Mouse (Mus musculus) thymus, postnatal 4 days (tissue): ENCODE results near the gene Gsg1l.

ENCODE experiments used
- DNase-seq: peaks from one replicate; pipeline ENCODE4 v3.0.0; 2021

The Gsg1l gene

DNA sequence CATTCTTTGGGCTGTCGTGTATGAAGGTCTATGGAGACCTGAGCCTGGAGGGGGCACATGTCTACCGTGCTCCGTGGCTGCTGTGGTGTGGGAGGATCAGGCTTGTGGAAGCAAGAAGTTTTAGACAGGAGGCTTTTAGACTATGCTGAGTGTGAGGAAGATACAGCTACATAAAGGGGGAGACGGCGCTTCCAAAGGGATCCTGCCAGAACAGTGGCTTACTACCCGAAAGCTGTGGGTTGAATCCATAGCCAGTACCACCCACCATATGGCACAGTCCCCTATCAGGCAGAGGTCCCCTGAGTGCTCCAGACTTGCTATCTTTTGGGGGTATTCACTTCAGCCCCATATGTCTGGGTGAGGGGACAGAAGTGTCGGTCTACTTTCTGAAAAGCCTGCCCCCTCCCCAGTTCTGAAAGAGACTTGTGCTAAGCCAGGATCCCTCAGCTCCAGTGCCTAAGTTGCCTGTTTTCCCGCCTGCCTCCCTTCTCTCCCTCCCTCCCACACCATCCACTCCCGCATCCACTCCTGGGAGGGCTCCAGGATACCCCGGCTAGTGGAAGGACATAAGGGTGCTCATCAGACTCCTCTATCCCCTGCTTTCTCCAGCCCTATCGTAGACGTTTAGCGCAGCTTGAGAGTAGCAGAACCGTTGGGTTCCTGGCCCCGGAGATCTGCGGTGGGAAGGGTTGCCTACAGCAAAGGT, 1.1 kb downstream of the Gsg1l start:
- no peak for DNase-seq

DNA sequence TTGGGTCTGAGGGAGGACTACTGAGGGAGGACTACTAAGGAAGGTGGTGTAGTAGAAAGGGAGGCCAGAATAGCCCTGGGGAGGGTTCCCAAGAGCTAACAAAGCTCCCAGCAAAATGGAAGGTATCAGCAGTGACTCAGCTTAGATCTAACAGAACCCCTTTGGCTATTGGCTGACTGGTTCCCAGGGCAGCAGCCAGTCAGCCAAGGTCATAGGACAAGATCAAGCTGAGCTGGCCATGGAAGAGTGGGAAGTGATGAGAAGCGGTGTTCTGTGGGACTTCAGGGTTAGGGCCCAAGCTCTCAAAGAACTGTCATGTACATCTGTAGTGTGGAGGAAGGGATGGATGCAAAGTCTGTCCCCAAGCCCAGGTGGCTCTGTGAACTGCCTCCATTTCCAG, 5.3 kb downstream of the Gsg1l start:
- no peak for DNase-seq

DNA sequence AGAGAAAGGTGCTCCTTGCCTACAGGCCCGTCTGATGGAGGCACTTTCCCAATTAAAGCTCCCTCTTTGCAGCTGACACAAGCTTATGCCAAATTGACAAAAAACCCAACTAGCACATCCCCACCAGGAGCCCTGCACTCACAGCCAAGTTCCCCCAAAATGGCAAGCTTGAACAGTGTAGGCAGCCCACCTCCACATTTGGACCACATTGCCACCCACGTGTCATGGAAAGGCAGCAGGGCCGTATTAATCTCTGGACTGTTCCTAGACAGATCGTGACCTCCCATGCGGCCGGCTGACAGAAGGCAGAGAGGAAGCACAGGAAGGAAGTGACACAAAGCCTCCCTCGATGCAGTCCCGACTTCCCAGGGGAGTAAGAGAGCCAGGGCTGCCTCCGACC, 7.2 kb downstream of the Gsg1l start:
- no peak for DNase-seq

DNA sequence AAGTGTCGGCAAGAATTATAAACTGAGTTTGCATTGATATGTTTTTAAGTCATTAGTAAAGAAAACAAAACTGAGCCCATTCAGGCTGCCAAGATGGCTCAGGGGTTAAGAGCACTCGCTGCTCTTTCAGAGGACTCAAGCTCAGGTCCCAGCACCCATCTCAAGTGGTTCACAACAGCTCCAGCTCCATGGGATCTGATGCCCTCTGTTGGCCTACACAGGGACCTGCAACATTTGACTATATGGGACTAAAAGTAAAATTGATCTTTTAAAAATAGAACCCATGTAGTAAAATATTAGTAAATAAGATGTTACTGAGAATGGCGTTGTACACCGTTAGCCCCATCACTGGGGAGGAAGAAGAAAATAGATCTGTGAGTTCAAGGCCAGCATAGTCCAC, 11.9 kb downstream of the Gsg1l start:
- no peak for DNase-seq

DNA sequence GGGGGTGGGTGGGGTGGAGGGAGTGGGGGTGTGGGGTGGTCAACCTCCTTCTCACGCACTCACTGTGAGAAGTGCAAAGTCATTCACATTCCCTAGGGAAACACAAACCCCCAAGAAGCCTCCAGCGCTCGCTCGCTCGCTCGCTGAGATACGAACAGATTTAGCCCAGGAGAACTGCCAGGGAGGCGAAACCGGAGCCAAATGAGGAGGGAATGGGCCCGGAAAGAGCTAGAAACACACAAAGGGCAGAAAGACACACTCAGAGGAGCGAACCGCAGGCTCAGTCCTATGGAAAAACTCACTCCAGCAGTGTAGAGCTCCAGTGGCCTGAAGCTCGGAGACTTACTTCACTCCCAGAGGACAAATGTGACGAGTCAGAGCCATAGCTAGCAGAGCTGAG, 15.4 kb downstream of the Gsg1l start:
- no peak for DNase-seq

DNA sequence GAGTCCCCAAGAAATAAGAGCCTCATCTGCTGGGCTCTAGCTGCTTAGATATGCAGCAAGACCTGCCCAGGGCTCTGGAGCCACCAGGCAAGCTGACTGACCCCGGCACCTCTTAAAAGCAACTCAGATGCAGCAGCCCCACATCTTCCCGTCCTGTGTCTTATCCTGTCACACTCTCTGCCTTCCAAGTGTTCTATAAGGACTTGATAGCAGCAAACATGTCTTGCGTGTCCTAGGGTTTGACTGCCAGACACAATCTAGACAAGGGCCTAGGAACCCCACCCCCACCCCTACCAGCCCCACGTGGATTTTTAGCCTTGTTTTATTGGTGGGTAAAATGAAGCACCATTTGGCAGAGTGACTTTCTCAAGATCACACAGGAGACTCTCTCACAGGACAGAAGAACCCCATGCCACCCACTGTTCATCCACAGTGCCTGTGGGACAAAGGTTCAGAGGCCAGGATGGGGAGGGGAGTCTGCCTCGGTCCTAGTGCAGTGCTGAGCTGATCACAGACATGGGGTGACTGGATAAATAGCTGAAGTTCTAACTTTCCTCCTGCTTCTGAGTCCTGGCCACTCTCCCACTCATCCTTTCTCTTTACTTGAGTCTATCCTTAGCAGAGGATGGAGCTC, 16.9 kb downstream of the Gsg1l start:
- DNase-seq = no peak

DNA sequence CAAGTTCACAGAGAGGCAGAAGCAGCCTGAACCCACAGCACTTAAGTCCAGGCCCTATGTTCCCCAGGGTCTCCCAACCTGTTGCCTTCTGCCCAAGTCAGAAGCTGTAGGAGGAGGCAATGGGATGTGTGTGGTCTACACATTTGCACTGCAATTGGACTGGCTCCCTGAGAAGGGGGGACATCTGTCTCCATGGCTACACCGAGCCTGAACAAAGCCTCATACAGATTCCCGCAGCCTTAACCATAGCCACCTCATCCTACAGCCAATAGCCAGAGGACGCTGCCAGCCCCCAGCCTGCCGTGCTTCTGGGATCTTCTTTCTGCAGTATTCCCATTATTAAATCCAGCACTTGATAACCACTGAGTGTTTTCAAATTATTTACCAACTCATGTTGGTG, 20.0 kb downstream of the Gsg1l start:
- DNase-seq = no peak

DNA sequence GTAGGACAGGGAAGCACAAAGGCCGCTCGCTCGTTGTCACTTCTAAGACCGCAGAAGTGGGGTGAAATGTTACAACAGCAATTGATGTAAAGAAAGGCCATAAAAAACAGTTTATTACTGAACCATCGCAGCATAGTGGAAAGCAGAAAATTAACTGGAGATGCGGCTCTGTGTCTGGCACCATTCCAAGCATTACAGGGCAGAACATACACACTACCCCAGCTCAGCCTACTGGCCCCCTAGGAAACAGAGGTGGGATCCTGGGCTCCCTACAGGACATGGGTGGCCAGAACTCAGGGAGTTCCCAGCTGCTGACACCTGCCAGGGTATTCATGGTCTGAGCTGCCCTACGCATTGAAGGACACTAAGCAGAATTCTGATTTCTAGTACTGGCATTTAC, 23.3 kb downstream of the Gsg1l start:
- no peak for DNase-seq

DNA sequence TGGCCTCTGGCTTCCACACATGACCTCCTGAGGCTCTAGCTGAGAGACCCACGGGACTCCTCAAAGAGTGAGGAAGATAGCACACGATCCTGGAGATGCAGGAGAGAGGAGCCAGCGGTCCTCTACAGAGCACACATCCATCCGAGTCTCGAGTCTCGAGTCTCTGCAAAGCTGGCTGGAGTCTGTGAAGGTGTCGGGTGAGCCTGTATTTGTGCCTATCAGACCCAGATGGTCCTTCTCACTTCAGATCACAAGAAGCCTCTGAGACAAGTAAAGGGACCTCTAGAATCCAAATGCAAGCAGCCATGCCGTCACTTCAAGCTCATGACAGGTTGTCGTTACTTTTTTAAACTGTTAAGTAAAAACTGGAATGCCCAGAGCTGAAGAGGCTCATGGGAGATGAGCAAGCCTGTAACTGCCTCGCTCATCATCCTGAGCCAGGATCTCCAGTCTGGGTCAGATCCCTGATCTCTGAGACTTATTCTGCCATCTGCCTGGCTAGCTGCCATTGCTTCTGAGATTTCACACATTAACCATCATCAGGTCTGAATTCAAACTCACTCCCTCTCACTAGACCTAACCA, 24.8 kb downstream of the Gsg1l start:
- no peak for DNase-seq

DNA sequence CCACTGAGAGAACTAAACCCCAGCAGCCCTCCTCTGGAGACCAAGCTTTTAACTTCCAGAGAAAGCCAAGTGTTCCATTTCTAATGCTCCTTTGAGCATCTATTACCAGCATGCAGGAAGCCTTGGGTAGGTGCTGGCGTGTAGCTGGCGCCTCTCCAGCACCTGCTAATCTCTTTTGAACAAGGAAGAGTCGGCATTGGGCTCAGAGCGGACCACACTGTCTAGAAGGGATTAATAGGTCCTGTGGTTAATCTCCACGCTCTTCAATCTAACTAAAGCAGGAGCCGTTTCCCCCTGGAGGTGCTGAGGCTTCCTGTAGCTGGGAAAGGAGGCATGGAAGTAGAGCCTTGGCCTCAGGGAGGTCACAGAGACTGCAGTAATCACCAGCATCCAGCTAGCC, 27.6 kb downstream of the Gsg1l start:
- DNase-seq = no peak

DNA sequence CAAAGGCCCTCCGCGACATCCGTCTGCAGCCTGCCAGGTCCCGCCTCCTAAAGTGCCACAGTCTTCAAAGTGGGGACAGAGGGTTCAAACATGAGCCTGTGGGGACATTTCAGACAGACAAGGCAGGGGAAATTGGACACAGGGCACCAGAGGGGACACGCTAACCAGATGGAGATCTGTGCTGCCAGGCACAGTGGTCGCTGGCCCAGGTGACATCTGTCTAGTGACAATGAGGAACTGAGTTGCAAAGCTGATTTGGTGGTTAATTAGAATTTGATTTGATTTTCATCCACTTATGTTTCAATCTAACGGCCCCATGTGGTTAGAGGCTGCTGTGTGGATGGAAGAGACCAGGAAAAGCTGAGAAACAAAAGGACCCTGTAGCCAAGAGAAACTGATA, 28.6 kb downstream of the Gsg1l start:
- no peak for DNase-seq

DNA sequence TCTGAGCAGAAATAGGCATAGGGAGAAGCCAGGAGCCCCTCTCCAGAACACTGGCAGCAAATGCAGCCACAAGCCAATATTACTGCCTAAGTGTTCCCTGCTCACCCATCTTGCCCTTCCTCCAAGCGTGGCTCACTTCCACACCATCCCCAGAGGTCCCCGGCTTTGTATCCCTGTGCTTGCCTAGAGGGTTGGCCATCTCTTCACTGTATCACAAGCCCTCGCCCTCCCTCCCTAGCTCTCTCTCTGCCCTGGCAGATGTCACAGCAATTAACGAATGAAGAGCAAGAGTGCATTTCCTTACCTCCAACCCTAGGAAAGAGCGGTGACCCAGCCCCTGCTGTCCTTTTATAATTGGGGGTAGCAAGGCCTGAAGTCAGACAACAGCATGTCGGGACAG, 30.3 kb downstream of the Gsg1l start:
- no peak for DNase-seq

DNA sequence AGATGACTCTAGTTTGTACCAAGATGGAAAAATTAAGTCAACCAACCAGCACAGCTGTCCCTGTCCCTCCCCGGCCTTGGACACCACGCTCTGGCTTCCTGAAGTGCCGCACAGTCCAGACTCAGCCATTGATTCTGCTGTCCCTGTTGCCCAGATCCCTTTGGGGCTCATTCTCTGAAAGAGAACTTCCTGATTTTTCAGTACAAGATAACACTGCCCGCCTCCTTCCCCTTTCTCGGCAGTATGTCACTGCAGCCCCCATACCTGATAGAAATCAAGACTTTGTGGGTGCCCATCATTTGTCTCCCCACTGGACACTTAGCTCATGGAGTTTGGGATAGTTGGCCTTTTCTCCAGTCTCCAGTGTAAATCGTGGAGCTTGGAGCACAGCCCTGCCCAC, 37.1 kb downstream of the Gsg1l start:
- DNase-seq = no peak

DNA sequence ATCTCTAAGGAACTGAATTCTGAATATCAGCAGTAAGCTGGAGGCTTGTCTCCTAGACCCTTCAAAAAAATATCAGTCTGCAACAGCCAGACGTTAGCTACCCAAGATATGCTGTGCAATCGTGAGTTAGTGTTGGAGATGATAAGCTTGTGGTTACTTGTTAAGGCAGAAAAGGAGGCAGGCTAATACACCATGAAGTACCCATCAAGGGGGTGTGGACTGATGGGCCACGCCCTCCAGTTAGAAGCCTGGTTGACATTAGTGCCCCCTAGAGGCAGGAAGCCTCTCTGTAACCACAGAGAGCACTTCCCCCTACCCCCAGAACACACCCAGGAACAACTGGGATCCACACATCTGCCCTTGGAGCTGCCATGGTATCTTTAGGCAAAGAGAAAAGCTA, 39.9 kb downstream of the Gsg1l start:
- no peak for DNase-seq

DNA sequence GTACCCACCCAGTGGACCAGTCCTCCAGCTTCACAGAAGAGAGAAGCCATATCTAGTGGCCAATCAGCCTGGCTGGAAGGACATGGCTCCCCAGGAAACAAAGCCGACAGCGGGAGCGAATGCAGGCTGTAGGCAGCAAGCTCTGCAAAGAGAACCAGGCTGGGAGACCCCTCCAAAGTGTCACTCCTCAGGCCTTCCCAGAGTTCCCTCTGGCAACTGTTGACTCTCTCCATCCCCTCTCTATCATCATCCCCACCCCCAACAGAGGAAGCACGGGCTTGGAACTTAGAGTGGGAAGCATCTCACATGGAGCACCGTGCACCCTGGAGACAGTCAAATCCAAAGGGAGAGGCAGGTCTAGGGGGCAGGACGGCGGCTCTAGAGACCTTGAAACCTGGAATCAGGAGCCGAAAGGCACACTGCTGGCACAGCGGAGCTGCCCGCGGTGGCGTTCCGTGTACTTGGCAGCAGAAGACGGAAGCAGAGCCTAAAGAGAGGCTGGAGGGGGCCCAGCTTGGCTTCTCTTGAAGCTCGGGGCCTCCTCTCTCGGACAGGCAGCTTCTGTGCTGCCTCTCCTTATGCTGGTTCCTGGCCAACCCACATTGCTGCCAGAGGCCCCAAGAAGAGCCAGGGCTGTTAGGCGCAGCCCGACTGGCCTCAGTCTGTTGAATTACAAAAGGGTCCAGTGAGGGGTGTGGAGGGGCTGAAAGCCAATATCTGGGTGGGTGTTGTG, 41.3 kb downstream of the Gsg1l start:
- DNase-seq = no peak

DNA sequence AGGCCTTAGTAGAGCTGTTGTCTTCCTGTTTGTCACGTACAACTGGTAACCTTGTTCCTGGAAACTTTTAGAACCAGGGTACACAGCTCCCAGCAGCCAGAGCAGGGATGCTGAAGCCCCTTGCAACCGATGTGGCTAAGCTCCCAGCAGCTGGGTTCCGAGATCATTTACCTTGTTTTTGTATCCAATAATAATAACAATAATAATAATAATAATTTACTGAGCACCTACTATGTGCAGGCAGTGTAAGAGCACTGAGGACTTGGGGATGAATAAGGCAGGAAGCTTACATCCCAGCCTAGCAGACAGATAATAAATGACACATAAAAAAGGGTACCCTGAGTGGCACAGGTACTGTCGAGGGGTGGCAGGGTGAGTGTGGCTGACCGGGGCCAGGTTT, 42.4 kb downstream of the Gsg1l start:
- DNase-seq = no peak

DNA sequence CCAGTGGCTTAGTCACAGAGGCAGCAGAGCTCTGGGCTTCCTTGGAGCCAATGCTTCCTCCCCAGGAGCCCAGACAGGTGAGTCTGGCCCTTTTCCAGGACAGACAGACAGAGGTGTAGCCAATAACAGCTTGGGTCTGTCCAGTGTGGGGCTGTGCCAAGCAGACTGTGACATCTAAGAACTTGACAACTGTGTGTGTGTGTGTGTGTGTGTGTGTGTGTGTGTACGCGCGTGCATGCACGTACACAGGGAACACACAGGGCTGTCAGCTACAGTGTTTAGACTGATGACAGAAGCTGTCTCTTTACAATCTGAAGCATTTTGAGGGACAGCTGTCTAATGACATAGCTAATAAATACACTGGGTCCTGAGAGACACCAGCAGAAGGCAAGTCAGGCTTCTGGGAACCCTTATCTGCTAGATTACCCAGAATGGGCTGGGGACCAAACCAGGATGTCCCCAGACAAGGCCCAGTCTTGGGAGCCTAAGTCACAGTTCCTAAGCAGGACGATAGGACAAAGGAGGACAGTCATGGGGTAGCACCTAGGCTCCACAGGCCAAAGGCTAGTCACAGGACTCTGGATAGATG, 42.9 kb downstream of the Gsg1l start:
- no peak for DNase-seq

DNA sequence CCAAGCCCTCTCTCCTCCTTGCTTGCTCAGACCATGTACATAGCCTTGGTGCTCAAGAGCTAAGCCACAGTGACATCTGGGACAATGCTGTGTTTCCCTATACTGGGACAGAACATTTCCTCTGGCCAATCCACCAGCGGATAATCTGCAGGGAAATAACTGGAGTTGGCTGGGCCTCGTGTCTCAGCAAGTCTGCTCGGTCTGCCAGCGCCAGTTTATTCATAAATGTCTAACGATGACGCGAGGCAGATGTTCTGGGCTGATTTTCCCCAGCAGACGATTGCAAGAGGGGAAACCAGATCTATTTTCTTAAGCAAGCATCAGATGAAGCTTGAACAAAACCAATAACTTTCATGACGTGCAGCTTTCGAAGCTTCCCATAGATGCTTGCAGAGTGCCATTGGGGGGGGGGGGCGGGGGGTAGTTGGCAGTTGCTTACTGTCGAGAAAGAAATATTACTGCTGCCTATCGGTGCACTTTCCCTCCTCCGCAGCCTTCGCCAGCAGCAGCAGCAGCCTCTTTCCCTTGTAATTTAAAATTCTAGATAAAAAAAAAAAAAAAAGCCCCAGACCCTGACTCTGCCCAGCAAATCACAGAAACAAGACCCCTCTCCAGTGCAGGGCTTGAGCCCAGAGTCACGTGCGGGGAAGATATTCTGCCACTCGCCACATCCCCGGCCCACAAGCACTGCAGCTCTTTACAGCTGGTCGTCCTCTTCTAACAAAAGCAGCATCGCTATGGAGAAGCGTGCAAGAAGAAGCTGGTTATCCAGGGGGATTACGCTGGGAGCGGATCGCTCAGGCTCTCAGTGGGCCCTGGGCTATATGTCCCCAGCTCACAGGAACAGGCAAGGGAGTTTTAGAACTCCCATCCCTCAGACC, 43.6 kb downstream of the Gsg1l start:
- DNase-seq = no peak

DNA sequence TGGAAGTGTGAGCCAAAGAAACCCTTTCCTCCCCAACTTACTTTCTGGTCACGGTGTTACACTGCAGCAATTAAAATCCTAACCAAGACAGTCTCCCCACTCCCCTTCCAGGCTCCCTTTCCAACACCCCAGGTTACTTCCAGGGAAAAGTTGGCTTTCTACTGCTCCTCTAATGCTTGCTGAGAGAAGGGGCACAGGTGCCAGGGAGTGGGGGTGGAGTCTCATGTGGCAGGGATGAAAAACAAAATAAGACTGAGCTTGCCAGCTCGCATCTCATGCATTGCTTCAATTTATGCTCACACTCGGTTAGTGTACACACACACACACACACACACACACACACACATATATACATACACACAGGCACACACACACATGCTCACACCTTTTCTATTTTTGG, 46.9 kb downstream of the Gsg1l start:
- no peak for DNase-seq

DNA sequence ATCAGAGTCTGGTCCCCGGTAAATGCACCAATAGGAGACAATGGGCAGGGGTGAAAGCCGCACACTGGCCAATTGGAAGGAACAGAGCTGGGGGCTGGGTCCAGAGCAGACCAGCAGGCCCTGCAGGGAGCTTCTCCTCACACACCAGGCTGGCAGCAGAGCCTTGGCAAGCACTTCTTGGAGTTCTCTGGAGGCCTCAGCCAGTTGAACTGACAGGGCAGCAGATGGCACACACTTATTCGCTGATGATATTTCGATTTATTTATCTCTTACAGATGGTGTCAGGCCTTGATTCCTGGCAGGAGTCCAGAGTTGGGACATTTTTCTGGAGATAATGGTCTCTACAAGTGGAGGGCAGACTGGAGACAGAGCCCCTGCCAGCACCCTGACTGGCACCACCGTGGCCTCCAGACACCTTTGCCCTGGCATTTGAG, 49.4 kb downstream of the Gsg1l start:
- DNase-seq = no peak

DNA sequence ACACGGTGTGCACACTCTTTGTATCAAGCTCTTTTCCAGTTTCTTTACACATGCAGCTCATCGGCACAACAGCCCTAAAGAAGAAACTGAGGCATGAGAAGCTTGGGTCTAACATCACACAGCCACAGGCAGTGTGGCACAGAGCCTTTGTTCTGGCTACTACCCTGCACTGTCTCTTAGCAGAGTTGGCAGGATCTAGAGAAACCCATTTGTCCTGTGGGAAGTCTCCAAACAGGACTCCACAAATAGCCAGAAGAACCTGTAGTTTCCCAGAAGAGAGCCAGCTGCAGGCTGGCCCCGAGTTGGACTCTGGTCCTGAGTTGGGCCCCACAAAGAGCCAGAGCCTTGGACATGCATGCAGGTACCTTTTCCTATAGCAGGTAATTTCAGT, 49.9 kb downstream of the Gsg1l start:
- DNase-seq = no peak

DNA sequence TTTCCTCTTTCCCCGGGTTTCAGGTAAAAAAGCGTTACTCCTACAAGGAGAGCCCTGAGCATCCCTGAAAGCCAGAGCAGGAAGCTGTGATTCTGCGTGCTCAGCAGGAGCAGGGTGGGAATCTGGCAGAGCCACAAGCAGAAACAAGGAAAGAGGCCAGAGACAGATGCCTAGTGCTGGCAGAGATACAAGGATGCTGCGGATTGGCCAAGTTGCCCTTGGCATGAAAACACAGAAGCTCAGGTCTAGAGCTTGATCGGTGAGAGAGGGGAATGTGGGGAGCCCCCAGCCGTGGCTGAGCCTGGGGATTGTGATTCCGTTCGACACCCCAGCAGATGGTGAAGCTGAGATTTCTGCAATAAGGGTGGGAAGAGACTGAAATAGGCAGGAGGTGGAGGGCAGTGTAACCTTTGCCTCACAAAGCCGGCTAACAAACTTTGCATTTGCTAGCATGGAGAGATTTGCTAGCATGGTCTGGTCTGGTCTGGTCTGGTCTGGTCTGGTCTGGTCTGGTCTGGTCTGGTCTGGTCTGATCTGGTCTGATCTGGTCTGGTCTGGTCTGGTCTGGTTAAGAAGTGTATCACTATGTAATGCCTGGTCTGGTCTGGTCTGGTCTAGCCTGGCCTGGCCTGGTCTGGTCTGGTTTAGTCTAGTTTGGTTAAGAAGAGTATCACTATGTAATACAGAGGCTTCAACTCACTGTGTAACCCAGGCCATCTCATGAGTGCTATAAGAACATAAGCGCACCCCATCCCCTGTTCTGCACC, 50.4 kb downstream of the Gsg1l start:
- DNase-seq = no peak
